Mouse (Mus musculus) neural tube, embryonic 14.5 days (tissue): Measurements from ENCODE around the gene Gsg1l. TPM values are rescaled to one million over a fixed set of nuclear protein-coding genes. Genes with fewer than 3 reads are reported as not detected.

Source experiments
- ATAC-seq: fragments of 200-750 bp; cut with Nextera tagmentation; 2 replicates; pipeline ENCODE4 v1.8.0; 2017; ENCODE audit warnings: low read depth, mild to moderate bottlenecking, moderate TSS enrichment, moderate library complexity
- H3K27ac ChIP-seq: fragments of 300-500 bp; sonication (generic); 2 replicates; pipeline ENCODE4 v1.5.1; 2014; ENCODE audit warnings: low read depth, mild to moderate bottlenecking, control low read depth, low read length, moderate library complexity, mixed read lengths
- H3K27me3 ChIP-seq: fragments of 300-500 bp; sonication (generic); 2 replicates; pipeline ENCODE4 v1.6.1; 2014; ENCODE audit warnings: low read length; ENCODE audit not compliant: control insufficient read depth, insufficient read depth
- H3K36me3 ChIP-seq: fragments of 300-500 bp; sonication (generic); 2 replicates; pipeline ENCODE4 v1.6.1; 2014; ENCODE audit warnings: low read length, mixed read lengths; ENCODE audit not compliant: control insufficient read depth, insufficient read depth
- H3K4me1 ChIP-seq: fragments of 300-500 bp; sonication (generic); 2 replicates; pipeline ENCODE4 v1.6.1; 2014; ENCODE audit warnings: low read length; ENCODE audit not compliant: control insufficient read depth, insufficient read depth
- H3K4me2 ChIP-seq: fragments of 300-500 bp; sonication (generic); 2 replicates; pipeline ENCODE4 v1.6.1; 2014; ENCODE audit warnings: mild to moderate bottlenecking, low read depth, low read length, control low read depth
- H3K4me3 ChIP-seq: fragments of 300-500 bp; sonication (generic); 2 replicates; pipeline ENCODE4 v1.5.1; 2014; ENCODE audit warnings: low read depth, low read length, control low read depth, mixed read lengths
- H3K9ac ChIP-seq: fragments of 300-500 bp; sonication (generic); replicated peaks from 2 replicates; pipeline ENCODE4 v1.6.1; 2014; ENCODE audit warnings: low read depth, mild to moderate bottlenecking, control low read depth, low read length, mixed read lengths
- H3K9me3 ChIP-seq: fragments of 300-500 bp; sonication (generic); 2 replicates; pipeline ENCODE4 v1.6.1; 2016; ENCODE audit warnings: low read length; ENCODE audit not compliant: control insufficient read depth
- WGBS: fragments of 180-500 bp; shearing (Covaris S2); extraction: QIAGEN DNeasy Blood & Tissue Kit; methylation state at CpG from one replicate; pipeline ENCODE4 v1.1.7; 2014; 5-methylcytosine and 5-hydroxymethylcytosine counted together
- polyA plus RNA-seq: library from polyadenylated mRNA; unstranded; fragments of >200 nt; fragmentation: Nextera tagmentation; extraction: Ambion mirVana; gene quantifications from 2 replicates; pipeline ENCODE4 v1.2.1, GENCODE M21; 2014

Gsg1l gene
- polyA plus RNA-seq, 1 experiment from 2014 or later, result 14.5 TPM

DNA sequence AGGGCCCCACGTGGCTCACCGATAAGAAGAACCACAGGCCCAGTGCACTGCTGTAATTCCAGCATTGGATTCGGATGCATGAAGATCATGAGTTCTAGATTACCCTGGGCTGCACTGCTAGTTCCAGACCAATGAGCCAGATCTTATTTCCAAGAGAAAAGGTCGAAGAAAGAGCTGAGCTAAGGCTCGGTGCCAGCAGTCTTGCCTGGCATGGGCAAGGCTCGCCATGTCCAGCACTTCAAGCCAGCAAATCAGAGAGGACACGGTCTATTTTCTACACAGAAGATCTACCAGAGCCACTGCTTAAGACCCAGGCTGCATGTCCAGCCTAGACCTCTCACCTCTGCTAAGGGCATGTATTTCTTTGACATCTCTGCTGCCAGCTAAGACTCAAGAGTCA lies 92.2 kb downstream of the Gsg1l start:
- no peak overlapping the region for H3K9ac ChIP-seq
- H3K27ac ChIP-seq, result no peak overlapping the region
- no peaks in the 10 kb centered on the region for H3K36me3 ChIP-seq
- no peak for ATAC-seq
- H3K27me3 ChIP-seq, result no peaks in the 10 kb centered on the region
- H3K4me3 ChIP-seq, result no peak overlapping the region
- no peak overlapping the region for H3K4me2 ChIP-seq
- H3K4me1 ChIP-seq, result 0 out of 2 replicates have a peak, but pooled peaks cover 5% of the 10 kb centered on the region
- 86% methylated on average over 7 of the region's 7 CpGs for WGBS
- H3K9me3 ChIP-seq, result no peaks in the 10 kb centered on the region

DNA sequence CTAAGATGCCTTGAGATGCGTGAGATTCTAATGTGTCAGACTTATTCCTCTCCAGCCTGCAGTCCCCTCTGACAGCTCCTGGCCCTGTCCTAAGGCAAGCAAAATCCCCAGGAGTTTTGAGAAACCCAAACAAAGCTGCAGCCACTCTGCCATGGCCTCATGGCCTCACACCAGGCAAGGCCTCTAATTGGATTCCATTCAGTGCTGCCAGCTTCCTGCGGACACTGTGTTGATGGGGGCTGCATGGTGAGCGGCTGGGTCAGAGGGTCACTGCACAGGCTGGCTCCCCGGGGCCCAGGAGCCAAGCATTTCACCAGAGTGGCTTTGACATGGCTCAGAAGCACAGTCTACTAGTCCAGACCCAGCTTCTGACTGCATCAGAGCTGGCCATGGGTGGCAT lies 92.7 kb downstream of the Gsg1l start:
- no peak overlapping the region for H3K27ac ChIP-seq
- H3K27me3 ChIP-seq, result no peaks in the 10 kb centered on the region
- no peaks in the 10 kb centered on the region for H3K36me3 ChIP-seq
- H3K4me3 ChIP-seq, result no peak overlapping the region
- H3K9me3 ChIP-seq, result no peaks in the 10 kb centered on the region
- WGBS, result 32% methylated on average over 4 of the region's 4 CpGs
- H3K4me1 ChIP-seq, result 0 out of 2 replicates have a peak, but pooled peaks cover 5% of the 10 kb centered on the region
- H3K9ac ChIP-seq, result no peak overlapping the region
- no peak for ATAC-seq
- no peak overlapping the region for H3K4me2 ChIP-seq

DNA sequence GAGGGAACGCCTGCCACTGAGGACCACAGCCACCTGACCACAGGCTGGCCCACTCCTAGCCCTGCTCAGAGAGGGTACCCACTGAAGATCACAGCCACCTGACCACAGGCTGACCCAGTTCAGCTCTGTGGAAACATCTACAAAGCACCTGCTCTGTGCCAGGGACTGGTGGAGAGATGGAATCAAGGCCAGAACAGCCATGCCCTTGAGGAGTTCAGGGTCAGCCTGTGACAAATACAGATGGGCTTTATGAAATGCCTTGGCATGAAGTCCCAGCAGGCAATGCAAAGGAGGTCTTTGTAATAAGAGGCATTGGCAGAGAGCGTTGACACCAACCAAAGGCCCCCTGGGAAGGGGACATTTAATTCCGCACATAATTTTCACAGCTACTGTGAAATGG lies 93.9 kb downstream of the Gsg1l start:
- Histone ChIP-seq H3K36me3 (no peaks in the 10 kb centered on the region), H3K4me1 (0 out of 2 replicates have a peak, but pooled peaks cover 10% of the 10 kb centered on the region), H3K9ac (no peak overlapping the region), H3K27ac (no peak overlapping the region), H3K9me3 (no peaks in the 10 kb centered on the region), H3K4me3 (no peak overlapping the region), H3K4me2 (no peak overlapping the region), H3K27me3 (no peaks in the 10 kb centered on the region)
- 73% methylated on average over 3 of the region's 3 CpGs for WGBS
- ATAC-seq, result no peak

DNA sequence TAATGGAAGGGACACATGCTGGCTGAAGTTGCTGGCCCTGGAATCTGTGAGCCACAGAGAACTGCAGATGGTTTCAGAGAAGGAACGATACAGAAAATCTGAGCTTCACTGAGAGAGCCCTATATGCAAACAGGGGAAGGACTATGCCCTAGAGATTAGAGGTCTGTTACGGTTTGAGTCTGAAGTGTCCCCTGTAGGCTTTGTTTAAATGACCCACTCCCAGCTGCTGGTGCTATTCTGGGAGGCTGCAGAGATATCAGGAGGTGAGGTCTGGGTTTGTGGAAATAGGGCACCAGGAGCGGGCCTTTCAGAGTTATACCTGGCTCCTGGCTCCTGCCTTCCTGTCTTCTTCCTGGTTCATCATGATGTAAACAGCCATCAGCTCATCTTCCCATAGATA lies 95.1 kb downstream of the Gsg1l start:
- no peak overlapping the region for H3K27ac ChIP-seq
- H3K4me1 ChIP-seq, result 0 out of 2 replicates have a peak, but pooled peaks cover 10% of the 10 kb centered on the region
- ATAC-seq, result no peak
- no peaks in the 10 kb centered on the region for H3K27me3 ChIP-seq
- WGBS, result 67% methylated on average over 3 of the region's 3 CpGs
- H3K9ac ChIP-seq, result no peak overlapping the region
- H3K36me3 ChIP-seq, result no peaks in the 10 kb centered on the region
- no peaks in the 10 kb centered on the region for H3K9me3 ChIP-seq
- no peak overlapping the region for H3K4me3 ChIP-seq
- H3K4me2 ChIP-seq, result no peak overlapping the region

DNA sequence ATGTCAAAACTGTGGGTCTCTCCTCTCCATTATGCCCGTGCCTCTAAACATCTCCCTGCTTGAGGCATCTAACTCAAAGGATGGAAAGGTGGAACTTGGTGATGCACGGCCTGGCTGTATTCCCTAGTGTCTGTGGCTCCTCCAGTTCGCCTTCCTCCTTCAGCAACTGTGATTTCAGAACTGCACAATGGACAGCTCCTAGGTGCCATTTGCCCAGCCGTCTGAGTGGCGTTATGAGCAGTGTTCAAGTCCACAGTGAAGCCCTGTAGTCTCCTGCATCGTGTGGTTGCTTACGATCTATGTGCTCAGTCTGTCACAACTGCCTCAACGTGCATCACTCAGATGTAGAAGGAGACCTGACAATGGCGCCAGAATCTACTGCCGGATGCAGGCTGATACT lies 96.6 kb downstream of the Gsg1l start:
- no peaks in the 10 kb centered on the region for H3K27me3 ChIP-seq
- H3K4me2 ChIP-seq, result no peak overlapping the region
- WGBS, result 75% methylated on average over 10 of the region's 10 CpGs
- no peaks in the 10 kb centered on the region for H3K9me3 ChIP-seq
- H3K4me1 ChIP-seq, result 0 out of 2 replicates have a peak, but pooled peaks cover 5% of the 10 kb centered on the region
- no peak for ATAC-seq
- no peaks in the 10 kb centered on the region for H3K36me3 ChIP-seq
- H3K9ac ChIP-seq, result no peak overlapping the region
- no peak overlapping the region for H3K4me3 ChIP-seq
- H3K27ac ChIP-seq, result no peak overlapping the region

DNA sequence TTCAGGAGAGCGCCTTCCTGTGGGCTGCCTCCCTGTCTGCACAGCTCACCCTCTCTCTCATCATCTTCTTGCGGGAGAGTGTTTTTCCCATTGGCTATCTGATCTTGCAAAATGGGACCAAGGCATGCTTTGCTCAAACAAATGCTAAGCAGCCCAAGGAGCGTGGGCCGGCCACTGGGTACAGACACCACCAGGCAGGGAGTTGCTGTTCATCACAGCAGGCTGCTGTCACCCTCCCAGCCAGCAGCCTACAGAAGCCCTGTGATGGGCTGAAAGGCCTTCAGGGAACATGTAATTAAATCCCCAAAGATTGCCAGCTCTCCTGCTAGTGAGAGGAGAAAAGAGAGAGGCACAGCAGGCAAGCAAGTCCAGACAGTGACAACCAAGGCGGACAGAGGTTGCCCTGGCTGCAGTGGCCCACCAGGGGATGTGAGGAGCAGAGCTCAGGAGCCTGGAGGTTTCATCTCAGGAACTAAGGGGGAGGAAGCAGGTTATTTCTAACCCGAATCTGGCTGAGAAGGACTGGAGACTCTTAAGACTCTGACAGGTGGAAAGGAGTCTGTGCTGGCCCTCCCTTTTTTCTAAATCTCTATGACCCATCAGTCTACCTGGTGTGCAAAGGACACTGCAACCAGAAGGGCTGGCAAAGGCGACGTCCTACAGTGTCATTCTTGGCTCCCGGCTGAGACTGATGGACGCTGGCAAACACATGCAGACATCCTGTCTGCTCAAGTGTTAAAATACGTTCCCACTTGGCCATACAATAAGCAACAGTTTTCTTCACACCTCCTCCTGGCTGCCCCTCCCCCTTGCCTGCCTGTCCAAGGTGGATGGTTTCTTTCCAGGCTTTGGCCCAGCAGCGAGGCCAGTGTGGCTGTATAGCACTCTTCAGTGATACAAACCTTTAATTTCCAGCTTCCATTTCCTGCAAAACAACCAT lies 98.0 kb downstream of the Gsg1l start:
- H3K9me3 ChIP-seq, result no peaks in the 10 kb centered on the region
- 42% methylated on average over 12 of the region's 12 CpGs for WGBS
- no peaks in the 10 kb centered on the region for H3K36me3 ChIP-seq
- H3K4me3 ChIP-seq, result no peak overlapping the region
- no peak overlapping the region for H3K9ac ChIP-seq
- H3K27me3 ChIP-seq, result no peaks in the 10 kb centered on the region
- 0 out of 2 replicates have a peak, but pooled peaks cover 5% of the 10 kb centered on the region for H3K4me1 ChIP-seq
- H3K27ac ChIP-seq, result no peak overlapping the region
- H3K4me2 ChIP-seq, result no peak overlapping the region
- ATAC-seq, result no peak; the same call in 1 of the 2 replicates

DNA sequence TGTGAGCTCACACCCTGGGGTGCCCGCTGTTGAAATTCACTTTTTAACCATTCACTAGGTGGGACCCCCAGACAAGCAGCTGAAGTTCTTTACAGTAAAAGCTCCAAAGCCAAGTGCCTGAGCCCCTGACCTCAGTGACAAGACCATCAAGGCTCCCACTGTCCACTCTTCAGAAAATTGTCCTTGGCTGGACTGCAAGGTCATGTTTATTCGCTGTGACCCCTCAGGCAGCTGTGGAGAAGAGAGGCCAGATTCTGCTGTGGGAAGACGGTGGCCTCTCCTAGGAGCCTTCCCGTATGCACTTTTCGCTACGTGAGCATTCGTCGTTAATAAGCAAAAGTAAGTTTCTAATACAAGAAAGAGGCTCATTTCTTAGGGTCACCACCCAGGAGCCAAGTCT lies 102.6 kb downstream of the Gsg1l start:
- Histone ChIP-seq H3K27ac (no peak overlapping the region), H3K4me1 (0 out of 2 replicates have a peak, but pooled peaks cover 5% of the 10 kb centered on the region), H3K4me3 (no peak overlapping the region), H3K9ac (no peak overlapping the region), H3K36me3 (no peaks in the 10 kb centered on the region), H3K9me3 (no peaks in the 10 kb centered on the region), H3K4me2 (no peak overlapping the region), H3K27me3 (no peaks in the 10 kb centered on the region)
- no peak for ATAC-seq
- WGBS, result 88% methylated on average over 8 of the region's 8 CpGs

DNA sequence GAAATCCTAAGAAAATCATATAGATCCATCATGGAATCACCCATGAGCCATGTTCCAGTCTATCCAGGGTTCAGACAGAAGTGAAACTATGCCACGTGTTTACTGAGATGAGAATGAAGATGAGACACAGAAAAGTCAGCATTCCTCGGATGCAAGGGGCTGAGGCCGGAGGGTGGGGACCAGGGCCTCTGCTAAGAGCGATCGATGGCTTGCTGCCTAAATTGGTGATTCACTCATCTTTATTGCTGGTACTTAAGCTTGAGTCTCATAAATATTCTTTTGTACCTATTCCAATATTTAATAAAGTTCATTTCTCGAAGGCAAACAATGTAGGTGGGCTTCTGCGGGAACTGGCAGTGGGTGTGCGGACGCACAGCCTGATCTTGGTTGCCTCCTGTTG lies 105.5 kb downstream of the Gsg1l start:
- H3K4me3 ChIP-seq, result no peak overlapping the region
- H3K4me1 ChIP-seq, result no peaks in the 10 kb centered on the region
- no peak for ATAC-seq
- H3K36me3 ChIP-seq, result no peaks in the 10 kb centered on the region
- H3K9me3 ChIP-seq, result no peaks in the 10 kb centered on the region
- WGBS, result 81% methylated on average over 9 of the region's 9 CpGs
- H3K27ac ChIP-seq, result no peak overlapping the region
- H3K27me3 ChIP-seq, result no peaks in the 10 kb centered on the region
- H3K9ac ChIP-seq, result no peak overlapping the region
- H3K4me2 ChIP-seq, result no peak overlapping the region

DNA sequence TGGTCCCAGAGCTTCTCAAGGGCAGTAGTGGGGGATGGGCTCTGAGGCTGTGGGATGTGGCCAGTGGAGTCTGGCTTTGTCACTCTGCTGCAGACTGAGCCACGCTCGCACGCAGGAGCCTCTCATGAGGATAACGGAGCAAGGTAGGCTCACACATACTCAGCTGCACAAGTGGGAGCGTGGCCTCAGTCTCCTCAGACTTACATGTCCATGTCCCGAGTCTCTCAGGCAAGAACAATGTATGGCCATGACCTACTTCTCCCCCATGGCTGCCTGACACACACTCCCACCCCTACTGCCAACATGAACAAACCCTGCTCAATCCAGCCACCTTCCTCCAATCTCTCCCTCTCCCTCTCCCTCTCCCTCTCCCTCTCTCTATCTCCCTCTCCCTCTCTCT lies 106.8 kb downstream of the Gsg1l start:
- Histone ChIP-seq H3K9ac (no peak overlapping the region), H3K9me3 (no peaks in the 10 kb centered on the region), H3K4me1 (no peaks in the 10 kb centered on the region), H3K27me3 (no peaks in the 10 kb centered on the region), H3K27ac (no peak overlapping the region), H3K4me3 (no peak overlapping the region), H3K4me2 (no peak overlapping the region), H3K36me3 (no peaks in the 10 kb centered on the region)
- WGBS, result 75% methylated on average over 6 of the region's 6 CpGs
- no peak for ATAC-seq
